Mouse (Mus musculus) right cerebral cortex, postnatal 25 days (tissue): ENCODE measurements at regions not wholly inside any gene's neighbourhood (a gene's known extent, or its start where the extent isn't known, plus 50 kb on each side); places are given as distances from the start of the nearest gene placed in this dataset.

Experiments used
- DNase-seq: peaks from one replicate; pipeline ENCODE4 v3.0.0; 2022

DNA sequence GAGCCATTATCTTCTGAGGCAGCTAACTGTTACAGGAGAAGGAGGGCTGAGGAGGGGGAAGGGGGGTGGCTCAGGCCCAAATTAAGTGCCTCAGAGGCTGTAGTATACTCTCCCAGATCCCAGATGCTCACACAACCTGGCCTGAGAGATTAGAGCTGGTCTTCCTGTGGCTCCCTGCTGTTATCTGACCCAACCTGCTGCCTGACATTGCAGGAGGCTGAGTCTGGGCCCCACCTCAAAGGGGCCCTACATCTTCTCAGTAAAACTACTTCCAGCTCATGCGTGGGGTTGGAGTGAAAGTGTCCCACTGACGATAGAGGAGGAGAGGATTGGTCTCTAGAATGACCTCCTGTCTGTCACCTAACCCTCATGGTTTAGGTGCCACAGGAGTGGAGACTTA lies 64.0 kb upstream of the Lmo2 start:
- no peak for DNase-seq

DNA sequence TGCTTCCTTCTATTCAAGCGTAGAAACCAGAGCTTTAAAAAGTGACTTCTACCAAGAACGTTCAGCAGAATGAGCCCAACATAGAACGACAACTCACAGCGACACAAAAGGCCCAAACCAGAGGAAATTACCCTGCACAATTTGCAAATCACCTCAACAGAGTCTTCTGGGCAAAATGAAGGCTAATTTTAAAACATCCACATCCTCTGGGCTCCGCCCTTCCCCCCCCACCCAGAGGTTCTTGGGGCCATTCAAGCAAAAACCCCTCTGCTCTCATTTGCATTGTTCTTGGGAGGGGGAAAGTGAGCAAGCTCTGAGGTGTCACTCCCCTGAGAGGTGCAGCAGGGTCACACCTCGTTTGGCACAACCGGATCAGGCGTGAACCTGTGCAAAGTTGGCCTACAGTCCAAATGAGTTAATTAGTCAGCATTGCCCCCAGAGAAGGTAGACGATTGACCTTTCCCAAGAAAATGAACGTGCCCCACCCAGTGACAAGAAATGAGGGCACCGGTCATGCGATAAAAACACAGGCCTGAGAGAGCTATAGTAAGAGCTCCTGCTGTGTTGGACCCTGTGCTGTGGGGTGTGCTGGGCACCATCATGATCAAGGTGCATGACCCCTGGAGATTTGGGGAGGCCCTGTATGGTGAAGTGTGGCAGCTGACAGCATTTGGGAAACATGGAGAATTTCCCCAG lies 62.7 kb upstream of the Lmo2 start:
- DNase-seq = no peak

GRCm38 (mm10) chr2:103896160-103896559 lies 61.6 kb upstream of the Lmo2 start:
- DNase-seq = no peak

DNA sequence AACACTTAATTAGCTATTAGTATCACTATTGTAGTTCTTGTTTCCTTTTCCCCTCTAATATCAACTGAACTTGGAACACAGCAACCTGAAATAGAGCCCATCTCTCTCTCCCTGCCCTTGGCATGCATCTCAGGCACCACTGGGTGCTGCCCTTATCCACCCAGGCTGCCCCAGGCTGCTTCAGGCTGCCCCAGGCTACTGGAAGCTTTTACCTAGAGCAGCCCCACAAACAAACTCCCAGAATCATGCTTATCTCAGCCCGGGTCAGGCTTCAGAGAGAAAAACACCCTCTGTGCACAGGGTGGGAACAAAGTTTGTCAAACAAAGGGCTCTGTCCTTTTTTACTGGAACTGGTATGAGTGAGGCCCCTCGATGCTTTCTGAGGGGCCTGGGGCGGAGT lies 61.0 kb upstream of the Lmo2 start:
- DNase-seq = no peak

- no peak for DNase-seq
These were observed 58.1 kb upstream of the Lmo2 start for GRCm38 (mm10) chr2:103899713-103900112.

- no peak for DNase-seq
These were observed 57.4 kb upstream of the Lmo2 start for GRCm38 (mm10) chr2:103900384-103900783.

GRCm38 (mm10) chr2:103901457-103901856 lies 56.3 kb upstream of the Lmo2 start:
- no peak for DNase-seq

- DNase-seq = no peak
These were observed 55.0 kb upstream of the Lmo2 start for GRCm38 (mm10) chr2:103902777-103903176.

DNA sequence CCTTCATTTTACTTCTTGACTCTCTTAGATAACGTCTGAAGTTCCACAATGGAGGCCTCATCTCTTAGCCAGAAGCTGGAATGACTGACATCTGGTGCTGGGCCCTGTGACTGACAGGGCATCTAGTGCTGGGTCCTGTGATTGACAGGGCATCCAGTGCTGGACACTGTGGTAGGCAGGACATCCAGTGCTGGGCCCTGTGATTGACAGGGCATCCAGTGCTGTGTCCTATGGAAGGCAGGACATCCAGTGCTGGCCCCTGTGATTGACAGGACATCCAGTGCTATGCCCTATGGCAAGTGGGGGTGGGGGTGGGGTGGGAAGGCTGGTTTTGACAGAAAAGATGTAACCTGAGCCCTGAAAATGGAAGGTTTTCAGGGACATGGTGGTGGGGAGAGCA lies 52.1 kb upstream of the Lmo2 start:
- DNase-seq = no peak

DNA sequence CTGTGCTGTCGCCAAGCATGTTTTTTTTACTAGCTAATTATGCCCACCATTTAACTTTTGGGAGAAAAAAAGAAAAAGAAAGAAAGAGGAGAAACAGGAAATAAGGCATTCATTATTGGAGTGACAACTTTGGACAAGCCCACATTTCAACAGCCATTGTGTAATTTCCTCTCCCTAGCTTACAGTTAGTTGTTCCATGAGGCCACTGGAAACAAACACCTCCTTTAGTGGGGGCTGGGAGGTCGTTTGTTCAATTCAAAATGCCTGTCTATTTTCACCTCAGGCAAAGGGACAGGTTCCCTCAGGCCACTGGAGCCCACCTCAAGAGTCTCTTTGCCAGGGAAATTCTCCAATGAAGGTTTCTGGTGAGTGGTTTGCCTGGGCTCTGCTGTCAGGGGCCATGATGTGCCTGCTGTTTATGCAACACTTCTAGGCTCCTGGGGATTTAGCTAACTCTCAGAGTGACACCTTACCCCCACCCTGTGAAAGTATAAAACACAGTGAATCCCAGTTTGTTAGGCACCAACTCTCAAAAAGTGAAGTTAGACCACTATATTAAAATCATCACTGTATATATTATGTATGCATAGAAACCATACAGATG lies 51.1 kb upstream of the Lmo2 start:
- no peak for DNase-seq
